Mouse (Mus musculus) heart, postnatal 36 days (tissue): ENCODE results near the gene Slc16a2. TPM values are rescaled to one million over a fixed set of nuclear protein-coding genes. Genes with fewer than 3 reads are reported as not detected.
"Not testable (repeated sequence)": the region's sequence is repeated elsewhere in the genome, so short reads cannot be mapped to it uniquely, and the experiment has no call there.

Experiments used
- DNase-seq, 2 experiments: peaks; one replicate each; pipeline ENCODE4 v3.0.0; 2021 to 2022
- intact Hi-C: fragments of 180-260 bp; cut with DNase I; formaldehyde crosslinking; loops from one replicate; pipeline ENCODE4 v1.15.1; 2025
- total RNA-seq, 2 experiments: library from RNA; stranded (reverse); gene quantifications; 2 replicates each; pipeline ENCODE4 v1.2.3; 2021

Gene Slc16a2
- total RNA-seq, 2 experiments from 2014 or later = 6.6 to 7.5 TPM

DNA sequence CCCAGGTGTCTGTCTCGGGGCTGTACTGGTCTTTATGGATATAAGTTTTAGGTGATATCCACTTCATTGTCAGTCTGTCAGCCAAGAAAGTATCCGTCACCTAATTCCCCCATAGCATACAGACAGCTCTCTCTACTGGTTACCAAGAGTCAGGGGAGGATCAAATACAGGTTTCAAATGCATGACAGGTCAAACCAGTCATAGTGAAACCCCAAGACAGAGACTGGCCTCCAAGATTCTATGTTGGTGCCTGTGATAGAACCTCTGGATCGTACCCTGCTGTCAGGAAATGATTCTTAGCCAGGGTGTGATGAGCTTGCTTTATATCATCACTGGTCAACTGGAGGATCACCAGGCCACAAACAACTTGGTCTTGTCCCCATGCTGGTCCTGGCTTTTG is 148.0 kb downstream of the Slc16a2 start:
- intact Hi-C loops = loop anchor here (2.0 kb wide), 1 partner anchor 189 kb away; no protein-coding TSS in a partner anchor

DNA sequence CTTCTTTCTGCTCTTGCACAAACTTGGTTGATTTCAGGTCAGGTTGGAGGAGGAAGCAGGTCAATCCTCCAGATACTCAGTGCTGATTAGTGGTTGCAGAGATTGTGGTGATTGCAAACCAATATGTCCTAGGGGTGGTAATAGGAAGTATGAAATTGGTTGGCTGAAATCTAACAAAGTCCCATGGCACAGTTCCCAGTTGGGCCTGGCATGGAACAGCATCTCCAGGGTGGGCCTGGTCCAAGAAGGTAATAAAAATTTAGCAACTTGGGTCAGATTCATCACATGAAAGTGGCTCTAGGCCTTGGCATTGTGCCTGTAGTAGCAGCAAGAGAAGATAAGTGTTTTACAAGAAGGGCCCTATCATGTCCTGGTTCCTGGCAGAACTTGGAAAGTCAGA is 151.5 kb downstream of the Slc16a2 start:
- no peak for DNase-seq
- intact Hi-C loops = no loop called here

More for the DNA sequence above, 148.0 kb downstream of the Slc16a2 start:
- no peak for DNase-seq

DNA sequence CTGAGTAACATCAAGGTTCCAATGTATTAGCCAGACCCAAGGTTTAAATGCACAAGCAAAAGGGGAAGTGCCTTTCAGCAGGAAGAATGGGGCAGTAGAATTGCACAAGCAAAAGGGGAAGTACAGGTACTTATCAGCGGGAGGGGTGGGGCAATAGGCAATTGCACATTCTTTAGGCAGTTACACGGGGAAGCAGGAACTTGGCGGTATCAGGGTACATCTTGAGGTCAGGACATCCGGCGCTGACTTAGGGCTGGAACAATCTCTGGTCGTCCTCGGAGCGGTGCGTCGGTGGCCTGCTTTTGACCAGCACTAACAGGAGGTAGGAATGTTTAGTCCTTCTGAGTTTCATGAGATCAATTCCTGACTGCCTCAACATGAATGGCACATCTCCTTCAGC is 157.3 kb downstream of the Slc16a2 start:
- intact Hi-C loops, DNase-seq: not testable (repeated sequence)

DNA sequence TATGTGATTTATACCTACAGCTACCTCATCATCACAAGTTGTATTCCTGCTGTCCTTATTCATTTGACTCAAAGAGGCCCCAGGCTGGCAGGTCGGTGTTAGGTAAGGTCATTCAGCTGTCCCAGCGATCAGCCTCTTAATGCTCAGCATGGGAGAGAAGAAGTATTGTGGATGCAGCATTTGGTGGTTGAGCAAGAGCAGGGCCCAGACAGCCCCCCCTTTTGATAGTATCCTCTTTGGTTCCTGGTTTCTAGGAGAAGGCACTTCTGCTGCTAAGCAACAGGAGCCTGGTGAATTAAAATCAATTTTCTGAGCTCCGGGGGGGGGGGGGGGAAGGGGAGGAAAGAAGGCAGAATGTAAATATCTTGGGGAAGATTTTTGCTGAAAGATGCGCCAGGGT is 162.8 kb downstream of the Slc16a2 start:
- intact Hi-C loops = no loop called here
- no peak for DNase-seq

DNA sequence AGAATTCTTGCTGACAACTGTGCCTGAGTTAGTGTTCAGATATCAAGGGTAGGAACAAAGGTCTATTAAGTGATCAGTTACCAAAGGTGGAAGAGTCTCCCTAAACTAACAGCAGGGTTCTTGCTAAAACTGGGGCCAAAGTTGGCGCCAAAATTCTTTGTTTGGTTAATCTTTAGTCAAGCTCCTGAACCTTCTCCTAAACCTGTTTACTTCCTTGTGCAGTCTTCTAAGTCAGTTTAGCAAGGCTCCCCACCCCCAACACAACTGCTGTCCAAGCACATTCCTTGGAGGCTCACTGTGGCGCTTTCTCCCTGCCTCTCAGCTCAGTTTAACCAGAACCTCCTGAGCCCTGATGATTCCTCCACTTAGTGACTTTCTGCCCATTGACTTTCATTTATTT is 168.8 kb downstream of the Slc16a2 start:
- intact Hi-C loops = no loop called here
- no peak for DNase-seq

DNA sequence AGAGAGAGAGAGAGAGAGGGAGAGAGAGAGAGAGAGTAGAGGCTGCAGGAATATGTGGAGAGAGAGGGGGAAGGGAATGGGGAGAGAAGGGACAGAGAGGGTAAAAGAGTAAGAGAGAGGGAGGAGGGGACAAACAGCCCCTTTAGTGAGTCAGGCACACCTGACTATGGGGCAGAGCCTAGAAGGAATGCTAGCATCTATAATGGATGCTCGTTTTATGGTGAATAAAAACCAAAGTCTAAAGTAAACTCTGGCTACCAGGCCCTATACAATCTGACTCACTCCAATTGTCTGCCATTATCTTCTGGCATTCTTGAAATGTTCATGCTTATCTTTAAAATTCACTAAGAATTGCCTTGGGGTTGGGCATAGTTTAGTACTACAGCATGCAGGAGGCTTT is 169.7 kb downstream of the Slc16a2 start:
- intact Hi-C loops = no loop called here

More for the DNA sequence above, 169.7 kb downstream of the Slc16a2 start:
- no peak for DNase-seq

Other genes with a start within 250 kb of the Slc16a2 start
- not detected for gene Zcchc13, start 191.4 kb downstream of the Slc16a2 start, total RNA-seq
- 10 to 100 TPM; 20.9 to 28.6 TPM for gene Rlim, start 159.3 kb upstream of the Slc16a2 start, total RNA-seq